Mouse (Mus musculus) brain, embryonic 14.5 days (tissue): ENCODE data around the gene Il6ra.

Experiments used
- CTCF ChIP-seq: fragments of 200-500 bp; IDR thresholded peaks from 2 replicates; pipeline ENCODE4 v1.5.1; 2012; ENCODE audit warnings: inconsistent platforms, mild to moderate bottlenecking, moderate library complexity, borderline replicate concordance; ENCODE audit not compliant: insufficient read depth, insufficient read length; ENCODE audit errors: extremely low read depth
- POLR2A ChIP-seq: fragments of 200-500 bp; IDR thresholded peaks from 2 replicates; pipeline ENCODE4 v1.6.1; 2012; ENCODE audit warnings: mild to moderate bottlenecking, inconsistent platforms, borderline replicate concordance; ENCODE audit not compliant: poor library complexity, insufficient read depth, insufficient read length, severe bottlenecking; ENCODE audit errors: extremely low read depth

- TF ChIP-seq POLR2A (no peak), CTCF (no peak)
Measured at GRCm38 (mm10) chr3:89863716-89864509, 49.1 kb downstream of the Il6ra start.
